Mouse (Mus musculus): ENCODE results near the gene Vps36. TPM values are rescaled to one million over a fixed set of nuclear protein-coding genes. Genes with fewer than 3 reads are reported as not detected.

Vps36 gene
- total and polyA plus RNA-seq, 3 experiments, result 21.7 to 27.9 TPM; not detected in 1

DNA sequence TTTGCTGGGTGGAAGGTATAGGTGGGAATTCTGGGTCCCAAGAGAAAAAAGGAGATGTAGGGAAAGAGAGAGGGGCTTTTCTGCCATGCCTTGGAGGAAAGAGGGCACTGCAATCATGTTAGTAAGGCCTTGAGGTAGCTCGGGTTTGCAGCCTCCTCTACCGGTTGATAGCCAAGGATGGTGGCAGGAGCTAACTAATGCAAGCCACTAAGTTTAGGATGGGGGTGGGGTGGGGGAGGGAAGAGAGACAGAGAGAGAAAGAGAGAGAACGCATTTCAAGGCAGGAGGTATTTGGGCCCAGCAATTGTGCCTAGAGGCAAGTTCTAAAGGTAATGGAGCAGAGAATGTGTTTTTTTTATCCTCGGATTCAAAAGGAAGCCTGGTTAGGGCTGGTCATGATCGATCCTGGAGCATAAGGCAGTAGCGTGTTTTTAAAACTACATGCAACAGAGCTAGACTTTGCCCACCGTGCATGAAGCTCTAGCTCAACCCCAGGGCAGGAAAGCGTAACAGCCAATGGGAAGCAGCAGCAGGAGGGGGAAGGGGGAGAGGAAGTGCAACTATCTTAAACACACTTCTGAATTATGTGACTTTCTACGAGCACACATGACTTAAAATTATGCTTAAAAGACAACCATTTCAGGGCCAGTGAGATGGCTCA is 44.8 kb upstream of the Vps36 start:
- TF ChIP-seq POLR2AphosphoS2 (IDR thresholded peaks at IDR 0.05; ENCODE audit: low read length), result no peak
- Histone ChIP-seq H3K36me3 (ENCODE audit: control insufficient read depth in 1 of 2, insufficient read depth in 2 of 2, low read length in 2 of 2) (no peaks in the 10 kb centered on the region), H3K79me2 (ENCODE audit: control insufficient read depth, insufficient read depth, low read length, poor library complexity) (no peaks in the 10 kb centered on the region), H3K27ac (ENCODE audit: control insufficient read depth, low read depth, low read length) (no peak overlapping the region), H3K4me3 (ENCODE audit: control insufficient read depth in 1 of 2, insufficient read depth in 1 of 2, low read depth in 2 of 2, low read length in 2 of 2) (no peak overlapping the region), H3K9ac (ENCODE audit: control insufficient read depth, low read depth, low read length, poor library complexity, severe bottlenecking) (no peak overlapping the region), H3K4me1 (ENCODE audit: control insufficient read depth in 1 of 2, insufficient read depth in 2 of 2, low read length in 2 of 2) (no peaks in the 10 kb centered on the region), H3K27me3 (ENCODE audit: control insufficient read depth in 1 of 2, insufficient read depth in 2 of 2, low read length in 2 of 2) (no peaks in the 10 kb centered on the region), H3K9me3 (replicated peaks; ENCODE audit: insufficient read depth, low read length) (no peaks in the 10 kb centered on the region)
- DNase-seq (ENCODE audit: low read depth, low spot score), result no peak

DNA sequence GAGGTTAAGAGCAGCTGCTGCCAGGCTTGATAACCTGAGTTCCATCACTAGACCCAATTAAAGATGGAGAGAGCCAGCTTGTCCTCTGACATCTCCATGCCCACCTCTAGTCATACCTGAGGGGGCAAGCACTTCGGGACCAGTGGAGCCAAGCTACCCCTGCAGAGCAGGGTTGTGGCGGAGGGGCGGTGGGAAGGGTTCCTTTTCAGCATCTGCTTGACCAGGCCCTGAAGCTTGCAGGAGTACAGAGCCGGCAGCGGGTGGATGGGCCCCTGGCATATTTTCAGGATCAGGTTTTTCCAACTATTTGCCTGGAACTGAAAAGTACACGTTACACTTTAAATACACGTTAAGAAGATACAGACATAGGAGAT is 44.3 kb upstream of the Vps36 start:
- TF ChIP-seq EP300 (IDR thresholded peaks at IDR 0.05; ENCODE audit: low read depth in 1 of 2, low read length in 2 of 2) (no peak), HCFC1 (IDR thresholded peaks at IDR 0.05; ENCODE audit: low read depth, low read length) (no peak), TCF12 (IDR thresholded peaks at IDR 0.05; ENCODE audit: low read depth, low read length) (no peak), TBP (IDR thresholded peaks at IDR 0.05; ENCODE audit: low read depth, low read length) (no peak), GATA1 (IDR thresholded peaks at IDR 0.05; ENCODE audit: low read depth, low read length) (no peak), MYC (IDR thresholded peaks at IDR 0.05; ENCODE audit: low read depth, low read length) (no peak), BHLHE40 (IDR thresholded peaks at IDR 0.05; ENCODE audit: borderline replicate concordance, low read depth, low read length) (no peak), TAL1 (IDR thresholded peaks at IDR 0.05; ENCODE audit: low read length) (no peak), MYB (IDR thresholded peaks at IDR 0.05; ENCODE audit: low read depth, low read length) (no peak), POLR2AphosphoS2 (IDR thresholded peaks at IDR 0.05; ENCODE audit: low read length) (no peak), ZNF384 (IDR thresholded peaks at IDR 0.05; ENCODE audit: low read depth, low read length) (no peak)
- H3K27ac ChIP-seq (ENCODE audit: control insufficient read depth, low read depth, low read length), result no peak overlapping the region
- DNase-seq (ENCODE audit: low read depth, low spot score), result no peak
- no peaks in the 10 kb centered on the region for H3K4me1 ChIP-seq (ENCODE audit: control insufficient read depth in 1 of 2, insufficient read depth in 2 of 2, low read length in 2 of 2)
- H3K79me2 ChIP-seq (ENCODE audit: control insufficient read depth, insufficient read depth, low read length, poor library complexity), result no peaks in the 10 kb centered on the region
- H3K27me3 ChIP-seq (ENCODE audit: control insufficient read depth in 1 of 2, insufficient read depth in 2 of 2, low read length in 2 of 2), result no peaks in the 10 kb centered on the region
- H3K4me3 ChIP-seq (ENCODE audit: control insufficient read depth in 1 of 2, insufficient read depth in 1 of 2, low read depth in 2 of 2, low read length in 2 of 2), result no peak overlapping the region
- no peaks in the 10 kb centered on the region for H3K9me3 ChIP-seq (replicated peaks; ENCODE audit: insufficient read depth, low read length)
- no peak overlapping the region for H3K9ac ChIP-seq (ENCODE audit: control insufficient read depth, low read depth, low read length, poor library complexity, severe bottlenecking)
- H3K36me3 ChIP-seq (ENCODE audit: control insufficient read depth in 1 of 2, insufficient read depth in 2 of 2, low read length in 2 of 2), result no peaks in the 10 kb centered on the region

DNA sequence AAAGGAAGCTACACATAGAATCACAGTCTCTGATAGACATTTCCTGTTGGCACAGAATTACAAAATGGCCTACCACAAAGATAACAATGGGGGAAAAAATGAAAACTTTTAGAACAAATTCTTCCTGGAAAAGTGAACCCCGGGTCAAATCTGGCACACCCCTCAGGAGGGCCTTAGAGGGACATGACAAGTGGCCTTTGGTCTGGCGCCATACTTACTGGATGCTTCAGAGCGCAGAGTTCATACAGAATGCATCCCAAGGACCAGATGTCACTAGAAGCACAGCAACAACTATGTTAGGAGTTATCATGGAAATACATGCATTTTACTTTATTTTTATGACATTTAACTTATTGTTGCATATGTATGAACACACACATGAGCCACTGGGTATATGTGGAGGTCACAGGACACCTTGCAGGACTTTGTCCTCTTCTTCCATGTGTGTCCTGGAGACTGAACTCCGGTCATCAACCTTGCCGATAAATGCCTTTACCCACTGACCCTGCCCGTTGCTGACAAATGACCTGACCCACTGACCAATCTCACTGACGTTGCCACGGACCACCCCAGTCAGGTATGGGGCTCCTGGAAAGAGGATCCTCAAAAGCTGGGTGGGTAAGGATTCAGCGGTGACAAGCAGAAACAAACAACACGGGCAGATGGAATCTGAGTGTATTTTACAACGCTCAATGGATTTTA is 42.8 kb upstream of the Vps36 start:
- no peak for DNase-seq (ENCODE audit: low read depth, low spot score)
- Histone ChIP-seq H3K36me3 (ENCODE audit: control insufficient read depth in 1 of 2, insufficient read depth in 2 of 2, low read length in 2 of 2) (no peaks in the 10 kb centered on the region), H3K79me2 (ENCODE audit: control insufficient read depth, insufficient read depth, low read length, poor library complexity) (no peaks in the 10 kb centered on the region), H3K27me3 (ENCODE audit: control insufficient read depth in 1 of 2, insufficient read depth in 2 of 2, low read length in 2 of 2) (no peaks in the 10 kb centered on the region), H3K27ac (ENCODE audit: control insufficient read depth, low read depth, low read length) (no peak overlapping the region), H3K9ac (ENCODE audit: control insufficient read depth, low read depth, low read length, poor library complexity, severe bottlenecking) (no peak overlapping the region), H3K9me3 (replicated peaks; ENCODE audit: insufficient read depth, low read length) (no peaks in the 10 kb centered on the region), H3K4me3 (ENCODE audit: control insufficient read depth in 1 of 2, insufficient read depth in 1 of 2, low read depth in 2 of 2, low read length in 2 of 2) (no peak overlapping the region), H3K4me1 (ENCODE audit: control insufficient read depth in 1 of 2, insufficient read depth in 2 of 2, low read length in 2 of 2) (no peaks in the 10 kb centered on the region)
- no peak for TF ChIP-seq MEF2A (IDR thresholded peaks at IDR 0.05; ENCODE audit: extremely low read depth, insufficient replicate concordance, low read depth, low read length, poor library complexity, severe bottlenecking)
- TF ChIP-seq EP300 (IDR thresholded peaks at IDR 0.05; ENCODE audit: low read depth in 1 of 2, low read length in 2 of 2), result no peak
- no peak for TF ChIP-seq SMC3 (IDR thresholded peaks at IDR 0.05; ENCODE audit: low read depth, low read length)
- no peak for TF ChIP-seq MYC (IDR thresholded peaks at IDR 0.05; ENCODE audit: low read depth, low read length)
- TF ChIP-seq JUND (IDR thresholded peaks at IDR 0.05; ENCODE audit: low read depth, low read length), result no peak
- TF ChIP-seq POLR2AphosphoS5 (IDR thresholded peaks at IDR 0.05; ENCODE audit: borderline replicate concordance, low read depth, low read length), result no peak
- TF ChIP-seq ZMIZ1 (IDR thresholded peaks at IDR 0.05; ENCODE audit: low read depth, low read length), result no peak
- TF ChIP-seq MAX (IDR thresholded peaks at IDR 0.05; ENCODE audit: low read length), result no peak
- TF ChIP-seq RAD21 (IDR thresholded peaks at IDR 0.05; ENCODE audit: low read depth, low read length), result no peak

Data from MEL (cell line).